Mouse (Mus musculus) midbrain, embryonic 10.5 days (tissue): ENCODE data around the gene 2700049A03Rik. TPM values are rescaled to one million over a fixed set of nuclear protein-coding genes. Genes with fewer than 3 reads are reported as not detected.

Experiments
- DNase-seq: peaks from one replicate; pipeline ENCODE4 v3.0.0-alpha.2; 2017; ENCODE audit warnings: low spot score
- H3K27ac ChIP-seq: fragments of 300-500 bp; sonication (generic); replicated peaks from 2 replicates; pipeline ENCODE4 v1.5.1; 2016; ENCODE audit warnings: mild to moderate bottlenecking
- H3K27me3 ChIP-seq: fragments of 300-500 bp; sonication (generic); 2 replicates; pipeline ENCODE4 v1.6.1; 2016; ENCODE audit warnings: low read depth, mild to moderate bottlenecking; ENCODE audit not compliant: poor library complexity, severe bottlenecking
- H3K36me3 ChIP-seq: fragments of 300-500 bp; sonication (generic); 2 replicates; pipeline ENCODE4 v1.6.1; 2016; ENCODE audit warnings: mild to moderate bottlenecking, moderate library complexity
- H3K4me1 ChIP-seq: fragments of 300-500 bp; sonication (generic); 2 replicates; pipeline ENCODE4 v1.6.1; 2016
- H3K4me3 ChIP-seq: fragments of 300-500 bp; sonication (generic); 2 replicates; pipeline ENCODE4 v1.5.1; 2016; ENCODE audit warnings: mild to moderate bottlenecking, moderate library complexity
- H3K9me3 ChIP-seq: fragments of 300-500 bp; sonication (generic); replicated peaks from 2 replicates; pipeline ENCODE4 v1.6.1; 2016; ENCODE audit warnings: mild to moderate bottlenecking
- WGBS: fragments of 180-500 bp; shearing (Covaris S2); methylation state at CpG from one replicate; pipeline ENCODE4 v1.1.7; 2016; 5-methylcytosine and 5-hydroxymethylcytosine counted together
- polyA plus RNA-seq: library from polyadenylated mRNA; unstranded; fragments of >200 nt; fragmentation: Nextera tagmentation; extraction: Ambion mirVana; gene quantifications from 2 replicates; pipeline ENCODE4 v1.2.1, GENCODE M21; 2016

Gene 2700049A03Rik
- polyA plus RNA-seq, 1 experiment from 2014 or later, result 17.5 TPM

GRCm38 (mm10) chr12:71139258-71139828 is 2.7 kb downstream of the 2700049A03Rik start:
- Histone ChIP-seq H3K27me3 (no peaks in the 10 kb centered on the region), H3K27ac (no peak overlapping the region), H3K4me1 (peaks cover 36% of the 10 kb centered on the region), H3K36me3 (peaks cover 50% of the 10 kb centered on the region), H3K9me3 (no peaks in the 10 kb centered on the region), H3K4me3 (peak overlapping the region; percentile 96; the same call in 1 of the 2 replicates)
- 79% methylated on average over 5 of the region's 5 CpGs for WGBS
- DNase-seq, result no peak

- Histone ChIP-seq H3K4me3 (no peak overlapping the region), H3K36me3 (peaks cover 68% of the 10 kb centered on the region)
These were observed 4.5 kb downstream of the 2700049A03Rik start for GRCm38 (mm10) chr12:71141189-71141588.

GRCm38 (mm10) chr12:71147641-71148040 is 11.0 kb downstream of the 2700049A03Rik start:
- Histone ChIP-seq H3K4me3 (no peak overlapping the region), H3K9me3 (no peaks in the 10 kb centered on the region), H3K36me3 (peaks cover 95% of the 10 kb centered on the region), H3K4me1 (no peaks in the 10 kb centered on the region), H3K27ac (no peak overlapping the region), H3K27me3 (no peaks in the 10 kb centered on the region)
- DNase-seq, result peak; percentile 24
- WGBS, result 89% methylated on average over 3 of the region's 3 CpGs

More at GRCm38 (mm10) chr12:71141189-71141588, 4.5 kb downstream of the 2700049A03Rik start:
- Histone ChIP-seq H3K9me3 (no peaks in the 10 kb centered on the region), H3K27me3 (no peaks in the 10 kb centered on the region), H3K27ac (no peak overlapping the region), H3K4me1 (peaks cover 22% of the 10 kb centered on the region)
- no peak for DNase-seq

DNA sequence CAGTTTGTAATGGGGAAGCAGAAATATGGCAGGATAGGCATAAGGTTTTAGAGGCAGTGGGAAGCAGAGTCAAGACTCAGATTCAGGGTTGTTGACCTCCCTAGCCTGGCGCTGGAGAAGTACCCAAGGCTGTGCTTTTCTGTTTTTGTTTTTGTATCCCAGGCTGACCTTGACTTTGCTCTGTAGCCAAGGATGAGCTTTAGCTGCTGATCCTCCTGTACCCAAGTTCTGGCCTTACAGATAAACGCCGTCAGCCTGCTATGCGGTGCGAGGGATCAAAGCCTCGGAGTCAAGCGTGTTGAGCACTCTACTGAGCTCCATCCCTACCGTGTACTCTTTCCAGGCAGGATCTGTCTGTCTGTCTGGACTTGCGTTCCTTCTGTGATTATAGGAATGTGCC is 12.2 kb downstream of the 2700049A03Rik start:
- H3K36me3 ChIP-seq, result peaks cover 94% of the 10 kb centered on the region
- 96% methylated on average over 9 of the region's 9 CpGs for WGBS

GRCm38 (mm10) chr12:71149456-71149855 is 12.8 kb downstream of the 2700049A03Rik start:
- Histone ChIP-seq H3K4me3 (no peak overlapping the region), H3K27me3 (no peaks in the 10 kb centered on the region), H3K4me1 (no peaks in the 10 kb centered on the region), H3K36me3 (peaks cover 94% of the 10 kb centered on the region), H3K9me3 (no peaks in the 10 kb centered on the region), H3K27ac (no peak overlapping the region)
- no peak for DNase-seq
- WGBS, result 88% methylated on average over 6 of the region's 6 CpGs

More for the DNA sequence above, 12.2 kb downstream of the 2700049A03Rik start:
- no peaks in the 10 kb centered on the region for H3K27me3 ChIP-seq
- DNase-seq, result no peak
- no peak overlapping the region for H3K4me3 ChIP-seq
- H3K9me3 ChIP-seq, result no peaks in the 10 kb centered on the region
- no peaks in the 10 kb centered on the region for H3K4me1 ChIP-seq
- H3K27ac ChIP-seq, result no peak overlapping the region

GRCm38 (mm10) chr12:71150167-71150566 is 13.5 kb downstream of the 2700049A03Rik start:
- H3K27me3 ChIP-seq, result no peaks in the 10 kb centered on the region
- no peak overlapping the region for H3K4me3 ChIP-seq
- H3K9me3 ChIP-seq, result no peaks in the 10 kb centered on the region
- DNase-seq, result no peak
- no peak overlapping the region for H3K27ac ChIP-seq
- H3K36me3 ChIP-seq, result peaks cover 94% of the 10 kb centered on the region
- 95% methylated on average over 8 of the region's 8 CpGs for WGBS
- H3K4me1 ChIP-seq, result no peaks in the 10 kb centered on the region

GRCm38 (mm10) chr12:71154979-71155378 is 18.3 kb downstream of the 2700049A03Rik start:
- Histone ChIP-seq H3K4me3 (no peak overlapping the region), H3K9me3 (no peaks in the 10 kb centered on the region), H3K27me3 (no peaks in the 10 kb centered on the region), H3K27ac (no peak overlapping the region), H3K36me3 (peaks cover 96% of the 10 kb centered on the region), H3K4me1 (no peaks in the 10 kb centered on the region)
- WGBS, result 96% methylated on average over 6 of the region's 6 CpGs
- DNase-seq, result no peak

- Histone ChIP-seq H3K4me3 (no peak overlapping the region), H3K9me3 (no peaks in the 10 kb centered on the region), H3K36me3 (peaks cover 98% of the 10 kb centered on the region), H3K4me1 (no peaks in the 10 kb centered on the region), H3K27me3 (no peaks in the 10 kb centered on the region), H3K27ac (no peak overlapping the region)
- no peak for DNase-seq
- 91% methylated on average over 6 of the region's 6 CpGs for WGBS
These were observed 21.3 kb downstream of the 2700049A03Rik start for GRCm38 (mm10) chr12:71157974-71158373.

DNA sequence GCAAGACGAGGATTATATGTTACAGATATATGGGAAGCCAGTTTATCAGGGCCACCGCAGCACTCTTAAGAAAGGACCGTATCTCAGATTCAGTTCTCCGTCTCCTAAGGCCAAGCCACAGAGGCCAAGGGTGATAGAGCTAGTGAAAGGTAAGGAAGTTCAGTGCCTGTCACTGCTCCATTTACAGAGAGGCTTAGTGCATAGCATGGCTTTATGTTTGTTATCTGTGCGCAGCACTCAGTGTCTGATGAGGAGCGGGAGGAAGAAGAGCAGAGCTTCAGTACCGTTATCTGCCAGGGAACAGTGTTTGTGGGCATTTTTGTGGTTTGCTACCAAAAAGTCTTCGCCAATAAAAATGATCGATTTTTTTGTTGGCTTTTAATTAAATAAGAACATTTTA is 27.8 kb downstream of the 2700049A03Rik start:
- Histone ChIP-seq H3K4me3 (no peak overlapping the region), H3K27ac (no peak overlapping the region), H3K4me1 (no peaks in the 10 kb centered on the region), H3K9me3 (no peaks in the 10 kb centered on the region), H3K36me3 (peaks cover 97% of the 10 kb centered on the region), H3K27me3 (no peaks in the 10 kb centered on the region)
- 95% methylated on average over 9 of the region's 9 CpGs for WGBS
- no peak for DNase-seq

- Histone ChIP-seq H3K27ac (no peak overlapping the region), H3K4me3 (no peak overlapping the region), H3K27me3 (no peaks in the 10 kb centered on the region), H3K9me3 (no peaks in the 10 kb centered on the region), H3K4me1 (no peaks in the 10 kb centered on the region), H3K36me3 (peaks cover 95% of the 10 kb centered on the region)
- no peak for DNase-seq
- WGBS, result 97% methylated on average over 1 of the region's 1 CpGs
These were observed 33.3 kb downstream of the 2700049A03Rik start for GRCm38 (mm10) chr12:71169911-71170310.

- H3K27ac ChIP-seq, result no peak overlapping the region
- no peaks in the 10 kb centered on the region for H3K27me3 ChIP-seq
- DNase-seq, result no peak
- H3K4me1 ChIP-seq, result no peaks in the 10 kb centered on the region
- WGBS, result 96% methylated on average over 3 of the region's 3 CpGs
- H3K9me3 ChIP-seq, result no peaks in the 10 kb centered on the region
- H3K4me3 ChIP-seq, result no peak overlapping the region
- H3K36me3 ChIP-seq, result peaks cover 87% of the 10 kb centered on the region
These were observed 47.1 kb downstream of the 2700049A03Rik start for GRCm38 (mm10) chr12:71183736-71184135.

GRCm38 (mm10) chr12:71184396-71184795 is 47.7 kb downstream of the 2700049A03Rik start:
- H3K4me3 ChIP-seq, result no peak overlapping the region
- H3K36me3 ChIP-seq, result peaks cover 87% of the 10 kb centered on the region
- no peaks in the 10 kb centered on the region for H3K27me3 ChIP-seq
- DNase-seq, result no peak
- H3K9me3 ChIP-seq, result no peaks in the 10 kb centered on the region
- no peaks in the 10 kb centered on the region for H3K4me1 ChIP-seq
- no peak overlapping the region for H3K27ac ChIP-seq
- 99% methylated on average over 4 of the region's 4 CpGs for WGBS

GRCm38 (mm10) chr12:71192705-71193104 is 56.1 kb downstream of the 2700049A03Rik start:
- Histone ChIP-seq H3K27me3 (no peaks in the 10 kb centered on the region), H3K4me1 (no peaks in the 10 kb centered on the region), H3K9me3 (no peaks in the 10 kb centered on the region), H3K27ac (no peak overlapping the region), H3K36me3 (peaks cover 91% of the 10 kb centered on the region), H3K4me3 (no peak overlapping the region)
- no peak for DNase-seq
- WGBS, result 91% methylated on average over 8 of the region's 8 CpGs

DNA sequence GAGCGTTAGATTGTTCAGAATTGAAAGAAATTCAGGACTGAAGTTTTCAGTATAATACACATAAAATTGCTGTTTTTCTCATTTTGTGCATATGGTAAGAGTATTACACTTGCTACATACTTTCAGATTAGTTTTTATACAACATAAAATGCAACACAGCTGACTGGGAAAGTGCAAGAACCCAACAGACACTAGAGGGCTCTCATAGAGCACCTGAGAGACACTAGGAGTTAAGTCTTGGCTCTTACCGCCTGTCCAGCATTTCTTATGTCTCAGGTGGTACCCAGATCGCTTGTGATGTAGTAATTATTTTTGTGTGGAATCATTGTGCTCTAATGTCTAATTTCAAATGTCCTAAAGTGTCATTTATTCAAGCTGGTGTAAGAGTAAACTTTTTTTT is 61.0 kb downstream of the 2700049A03Rik start:
- no peak for DNase-seq
- no peaks in the 10 kb centered on the region for H3K9me3 ChIP-seq
- no peaks in the 10 kb centered on the region for H3K27me3 ChIP-seq
- no peaks in the 10 kb centered on the region for H3K4me1 ChIP-seq
- 82% methylated on average over 3 of the region's 3 CpGs for WGBS
- H3K4me3 ChIP-seq, result no peak overlapping the region
- H3K36me3 ChIP-seq, result peaks cover 79% of the 10 kb centered on the region
- no peak overlapping the region for H3K27ac ChIP-seq
